Mouse (Mus musculus) left cerebral cortex, postnatal 10 days (tissue): ENCODE results near the gene Asb17. TPM values are rescaled to one million over a fixed set of nuclear protein-coding genes. Genes with fewer than 3 reads are reported as not detected.
"Not testable (repeated sequence)": the region's sequence is repeated elsewhere in the genome, so short reads cannot be mapped to it uniquely, and the experiment has no call there.

Experiments used
- DNase-seq, 2 experiments: peaks; one replicate each; pipeline ENCODE4 v3.0.0; 2021 to 2022; ENCODE audit warnings: low spot score in 2 of 2, mixed read lengths in 1 of 2; ENCODE audit errors: extremely low spot score in 1 of 2
- intact Hi-C: fragments of 180-260 bp; cut with DNase I; formaldehyde crosslinking; loops from one replicate; pipeline ENCODE4 v1.15.1; 2025
- total RNA-seq, 2 experiments: library from RNA; stranded (reverse); gene quantifications; 2 replicates each; pipeline ENCODE4 v1.2.3; 2021

Gene Asb17
- total RNA-seq, 2 experiments from 2014 or later = not detected

GRCm38 (mm10) chr3:153831014-153831872 is 12.8 kb upstream of the Asb17 start:
- DNase-seq = no peak
- intact Hi-C loops = no loop called here

- intact Hi-C loops = no loop called here
- no peak for DNase-seq
Observed at GRCm38 (mm10) chr3:153831873-153832653, 11.9 kb upstream of the Asb17 start.

GRCm38 (mm10) chr3:153832654-153832945 is 11.4 kb upstream of the Asb17 start:
- intact Hi-C loops = no loop called here
- no peak for DNase-seq

GRCm38 (mm10) chr3:153834071-153834470 is 9.9 kb upstream of the Asb17 start:
- DNase-seq = no peak
- intact Hi-C loops = no loop called here

- intact Hi-C loops = no loop called here
- peak; percentile 29 to 83 for DNase-seq
Observed at GRCm38 (mm10) chr3:153835455-153836086, 8.4 kb upstream of the Asb17 start.

- DNase-seq = no peak
- intact Hi-C loops = no loop called here
Observed at GRCm38 (mm10) chr3:153836316-153836715, 7.7 kb upstream of the Asb17 start.

GRCm38 (mm10) chr3:153837593-153837992 is 6.4 kb upstream of the Asb17 start:
- intact Hi-C loops = no loop called here
- no peak for DNase-seq

GRCm38 (mm10) chr3:153844757-153845156 is 748 bp downstream of the Asb17 start:
- intact Hi-C loops = no loop called here
- no peak for DNase-seq

- DNase-seq = no peak
- intact Hi-C loops = no loop called here
Observed at GRCm38 (mm10) chr3:153845500-153845899, 1.5 kb downstream of the Asb17 start.

GRCm38 (mm10) chr3:153846109-153846508 is 2.1 kb downstream of the Asb17 start:
- no peak for DNase-seq
- intact Hi-C loops = no loop called here

GRCm38 (mm10) chr3:153847207-153847733 is 3.3 kb downstream of the Asb17 start:
- no peak for DNase-seq
- intact Hi-C loops = no loop called here

GRCm38 (mm10) chr3:153849368-153850015 is 5.5 kb downstream of the Asb17 start:
- intact Hi-C loops = no loop called here
- DNase-seq = no peak

GRCm38 (mm10) chr3:153850759-153851158 is 6.8 kb downstream of the Asb17 start:
- intact Hi-C loops = no loop called here
- no peak for DNase-seq

- intact Hi-C loops = no loop called here
- DNase-seq = no peak
Observed at GRCm38 (mm10) chr3:153852266-153852665, 8.3 kb downstream of the Asb17 start.

- DNase-seq = no peak
- intact Hi-C loops = no loop called here
Observed at GRCm38 (mm10) chr3:153858350-153859001, 14.5 kb downstream of the Asb17 start.

GRCm38 (mm10) chr3:153860392-153860791 is 16.4 kb downstream of the Asb17 start:
- intact Hi-C loops = not testable (repeated sequence)

GRCm38 (mm10) chr3:153863816-153864215 is 19.8 kb downstream of the Asb17 start:
- intact Hi-C loops = no loop called here
- DNase-seq = no peak

More at GRCm38 (mm10) chr3:153860392-153860791, 16.4 kb downstream of the Asb17 start:
- DNase-seq = not testable (repeated sequence)

- intact Hi-C loops = no loop called here
- DNase-seq = no peak
Observed at GRCm38 (mm10) chr3:153864636-153865429, 20.8 kb downstream of the Asb17 start.
